Mouse (Mus musculus) intestine, embryonic 16.5 days (tissue): ENCODE measurements around the gene Tbx10. TPM values are rescaled to one million over a fixed set of nuclear protein-coding genes. Genes with fewer than 3 reads are reported as not detected.
"Not testable (repeated sequence)": the region's sequence is repeated elsewhere in the genome, so short reads cannot be mapped to it uniquely, and the experiment has no call there.

Experiments used
- ATAC-seq: fragments of 200-750 bp; cut with Nextera tagmentation; 2 replicates; pipeline ENCODE4 v1.8.0; 2017; ENCODE audit warnings: moderate TSS enrichment, moderate library complexity
- H3K27ac ChIP-seq: fragments of 300-500 bp; sonication (generic); 2 replicates; pipeline ENCODE4 v1.5.1; 2014; ENCODE audit warnings: mild to moderate bottlenecking, low read length
- H3K27me3 ChIP-seq: fragments of 300-500 bp; sonication (generic); replicated peaks from 2 replicates; pipeline ENCODE4 v1.6.1; 2014; ENCODE audit warnings: low read length, control low read depth, mixed read lengths; ENCODE audit not compliant: control insufficient read depth, insufficient read depth
- H3K36me3 ChIP-seq: fragments of 300-500 bp; sonication (generic); 2 replicates; pipeline ENCODE4 v1.6.1; 2014; ENCODE audit warnings: low read length, control low read depth; ENCODE audit not compliant: control insufficient read depth, insufficient read depth
- H3K4me1 ChIP-seq: fragments of 300-500 bp; sonication (generic); 2 replicates; pipeline ENCODE4 v1.6.1; 2014; ENCODE audit warnings: low read length, control low read depth, mixed read lengths; ENCODE audit not compliant: control insufficient read depth, insufficient read depth
- H3K4me2 ChIP-seq: fragments of 300-500 bp; sonication (generic); 2 replicates; pipeline ENCODE4 v1.6.1; 2014; ENCODE audit warnings: low read depth, low read length, control low read depth
- H3K4me3 ChIP-seq: fragments of 300-500 bp; sonication (generic); 2 replicates; pipeline ENCODE4 v1.5.1; 2014; ENCODE audit warnings: mild to moderate bottlenecking, low read length
- H3K9ac ChIP-seq: fragments of 300-500 bp; sonication (generic); 2 replicates; pipeline ENCODE4 v1.6.1; 2014; ENCODE audit warnings: low read depth, low read length
- H3K9me3 ChIP-seq: fragments of 300-500 bp; sonication (generic); 2 replicates; pipeline ENCODE4 v1.6.1; 2016; ENCODE audit warnings: low read length, control low read depth; ENCODE audit not compliant: control insufficient read depth
- WGBS: fragments of 180-500 bp; shearing (Covaris S2); extraction: QIAGEN DNeasy Blood & Tissue Kit; methylation state at CpG from one replicate; pipeline ENCODE4 v1.1.7; 2014; 5-methylcytosine and 5-hydroxymethylcytosine counted together
- polyA plus RNA-seq: library from polyadenylated mRNA; unstranded; fragments of >200 nt; fragmentation: Nextera tagmentation; extraction: Ambion mirVana; gene quantifications from 2 replicates; pipeline ENCODE4 v1.2.1, GENCODE M21; 2015

Gene Tbx10
- polyA plus RNA-seq, 1 experiment from 2014 or later, result 0.73 TPM

- H3K4me2 ChIP-seq, H3K36me3 ChIP-seq, H3K9me3 ChIP-seq, H3K27ac ChIP-seq, H3K27me3 ChIP-seq, ATAC-seq, H3K9ac ChIP-seq, H3K4me1 ChIP-seq, H3K4me3 ChIP-seq: not testable (repeated sequence)
- 82% methylated on average over 3 of the region's 4 CpGs for WGBS
Measured at GRCm38 (mm10) chr19:4041500-4041899, 48.9 kb downstream of the Tbx10 start.

GRCm38 (mm10) chr19:4042124-4042523 lies 49.6 kb downstream of the Tbx10 start:
- Histone ChIP-seq H3K27ac (peak overlapping the region; percentile 59), H3K9me3 (no peaks in the 10 kb centered on the region), H3K4me1 (peaks cover 8% of the 10 kb centered on the region), H3K36me3 (no peaks in the 10 kb centered on the region), H3K4me3 (no peak overlapping the region), H3K4me2 (peak overlapping the region; percentile 18; the same call in 1 of the 2 replicates), H3K27me3 (no peaks in the 10 kb centered on the region), H3K9ac (no peak overlapping the region)
- 61% methylated on average over 14 of the region's 14 CpGs for WGBS
- ATAC-seq, result 0 out of 2 replicates have a peak, but pooled peaks have one; percentile 3

- not testable (repeated sequence) for H3K4me1 ChIP-seq, ATAC-seq, H3K27me3 ChIP-seq, H3K4me3 ChIP-seq, H3K9me3 ChIP-seq, H3K27ac ChIP-seq, H3K4me2 ChIP-seq, H3K9ac ChIP-seq, H3K36me3 ChIP-seq
- WGBS, result 85% methylated on average over 5 of the region's 5 CpGs
Measured at GRCm38 (mm10) chr19:4044109-4044508, 51.6 kb downstream of the Tbx10 start.

- peak; percentile 77 for ATAC-seq
- WGBS, result 29% methylated on average over 16 of the region's 16 CpGs
- no peaks in the 10 kb centered on the region; the same call in 1 of the 2 replicates for H3K9me3 ChIP-seq
- H3K36me3 ChIP-seq, result no peaks in the 10 kb centered on the region
- H3K27me3 ChIP-seq, result no peaks in the 10 kb centered on the region
- no peak within 1 kb of the TSS for H3K4me3 ChIP-seq
- H3K27ac ChIP-seq, result peak within 1 kb of the TSS; percentile 94
- no peak within 1 kb of the TSS for H3K9ac ChIP-seq
- H3K4me2 ChIP-seq, result peak within 1 kb of the TSS; percentile 23; the same call in 1 of the 2 replicates
- H3K4me1 ChIP-seq, result peaks cover 4% of the 10 kb centered on the region; the same call in 1 of the 2 replicates
Measured at GRCm38 (mm10) chr19:4045966-4046865, 53.7 kb downstream of the Tbx10 start, which contains the start of gene Gstp2. TSS of gene Gstp2 (minus strand) at chr19:4046023.

GRCm38 (mm10) chr19:4046866-4047254 lies 54.3 kb downstream of the Tbx10 start:
- H3K9me3 ChIP-seq, result no peaks in the 10 kb centered on the region; the same call in 1 of the 2 replicates
- no peaks in the 10 kb centered on the region for H3K27me3 ChIP-seq
- 0 out of 2 replicates have a peak overlapping the region, but pooled peaks have one; percentile 12 for H3K9ac ChIP-seq
- H3K4me2 ChIP-seq, result peak overlapping the region; percentile 19
- ATAC-seq, result peak; percentile 87
- 63% methylated on average over 8 of the region's 8 CpGs for WGBS
- H3K4me1 ChIP-seq, result peaks cover 4% of the 10 kb centered on the region; the same call in 1 of the 2 replicates
- H3K36me3 ChIP-seq, result no peaks in the 10 kb centered on the region
- peak overlapping the region; percentile 94 for H3K27ac ChIP-seq
- no peak overlapping the region for H3K4me3 ChIP-seq

GRCm38 (mm10) chr19:4047859-4048258 lies 55.3 kb downstream of the Tbx10 start:
- Histone ChIP-seq H3K27me3 (no peaks in the 10 kb centered on the region), H3K27ac (no peak overlapping the region)

GRCm38 (mm10) chr19:4049069-4049468 lies 56.5 kb downstream of the Tbx10 start:
- H3K4me1 ChIP-seq, H3K9me3 ChIP-seq, H3K27ac ChIP-seq, H3K4me2 ChIP-seq, ATAC-seq, H3K9ac ChIP-seq, H3K36me3 ChIP-seq, H3K4me3 ChIP-seq, H3K27me3 ChIP-seq: not testable (repeated sequence)
- WGBS, result 86% methylated on average over 5 of the region's 5 CpGs

More at GRCm38 (mm10) chr19:4047859-4048258, 55.3 kb downstream of the Tbx10 start:
- Histone ChIP-seq H3K4me2 (no peak overlapping the region), H3K4me3 (no peak overlapping the region), H3K9ac (no peak overlapping the region), H3K9me3 (no peaks in the 10 kb centered on the region; the same call in 1 of the 2 replicates), H3K4me1 (peaks cover 4% of the 10 kb centered on the region; the same call in 1 of the 2 replicates), H3K36me3 (no peaks in the 10 kb centered on the region)
- WGBS, result 22% methylated on average over 4 of the region's 4 CpGs
- no peak for ATAC-seq

Other genes with a start within 250 kb of the Tbx10 start
- 16.5 and 17.7 TPM in 2 replicates for gene Kmt5b, start 225.3 kb upstream of the Tbx10 start, polyA plus RNA-seq
- gene Chka, start 141.0 kb upstream of the Tbx10 start, polyA plus RNA-seq, result 57.8 and 67.5 TPM in 2 replicates
- 73.3 and 84.5 TPM in 2 replicates for gene Tcirg1, start 85.6 kb upstream of the Tbx10 start, polyA plus RNA-seq
- gene Ndufs8, start 80.0 kb upstream of the Tbx10 start, polyA plus RNA-seq, result 412 and 424 TPM in 2 replicates
- gene Aldh3b1, start 62.9 kb upstream of the Tbx10 start, polyA plus RNA-seq, result 4.2 TPM in 2 replicates
- gene Unc93b1, start 57.6 kb upstream of the Tbx10 start, polyA plus RNA-seq, result 27.0 and 29.8 TPM in 2 replicates
- gene Aldh3b3, start 34.1 kb upstream of the Tbx10 start, polyA plus RNA-seq, result not detected in 2 replicates
- 0.61 and 1.2 TPM in 2 replicates for gene Aldh3b2, start 20.4 kb upstream of the Tbx10 start, polyA plus RNA-seq
- 16.9 and 20.1 TPM in 2 replicates for gene Acy3, start 6.2 kb upstream of the Tbx10 start, polyA plus RNA-seq
- gene Nudt8, start 7.8 kb downstream of the Tbx10 start, polyA plus RNA-seq, result 40.9 and 41.0 TPM in 2 replicates
- 2.0 and 2.4 TPM in 2 replicates for gene Gm49405, start 7.9 kb downstream of the Tbx10 start, polyA plus RNA-seq
- 2.4 and 3.4 TPM in 2 replicates for gene Doc2g, start 10.6 kb downstream of the Tbx10 start, polyA plus RNA-seq
- 299 and 309 TPM in 2 replicates for gene Ndufv1, start 20.1 kb downstream of the Tbx10 start, polyA plus RNA-seq
- 1,107 and 1,114 TPM in 2 replicates for gene Gstp1, start 45.2 kb downstream of the Tbx10 start, polyA plus RNA-seq
- gene Gstp2, start 53.3 kb downstream of the Tbx10 start, polyA plus RNA-seq, result 33.6 and 65.0 TPM in 2 replicates
- gene Gstp3, start 66.8 kb downstream of the Tbx10 start, polyA plus RNA-seq, result 15.1 and 18.1 TPM in 2 replicates
- 2.1 and 3.1 TPM in 2 replicates for gene Cabp2, start 88.8 kb downstream of the Tbx10 start, polyA plus RNA-seq
- 159 TPM in 2 replicates for gene Cdk2ap2, start 104.4 kb downstream of the Tbx10 start, polyA plus RNA-seq
- 17.5 and 19.7 TPM in 2 replicates for gene Pitpnm1, start 107.2 kb downstream of the Tbx10 start, polyA plus RNA-seq
- gene Aip, start 133.1 kb downstream of the Tbx10 start, polyA plus RNA-seq, result 78.4 and 81.2 TPM in 2 replicates
- 0.04 TPM in 1 of 2 replicates, not detected in the other for gene Gpr152, start 147.0 kb downstream of the Tbx10 start, polyA plus RNA-seq
- gene Cabp4, start 151.3 kb downstream of the Tbx10 start, polyA plus RNA-seq, result 0.11 and 0.20 TPM in 2 replicates
- 264 and 288 TPM in 2 replicates for gene Coro1b, start 155.9 kb downstream of the Tbx10 start, polyA plus RNA-seq
- gene Ptprcap, start 160.9 kb downstream of the Tbx10 start, polyA plus RNA-seq, result 5.8 and 6.7 TPM in 2 replicates
- 43.9 and 49.7 TPM in 2 replicates for gene Rps6kb2, start 170.6 kb downstream of the Tbx10 start, polyA plus RNA-seq
- gene Carns1, start 182.7 kb downstream of the Tbx10 start, polyA plus RNA-seq, result 1.3 and 1.4 TPM in 2 replicates
- 3.6 and 4.0 TPM in 2 replicates for gene Tbc1d10c, start 198.5 kb downstream of the Tbx10 start, polyA plus RNA-seq
- gene Ppp1ca, start 199.3 kb downstream of the Tbx10 start, polyA plus RNA-seq, result 759 and 799 TPM in 2 replicates
- gene Rad9a, start 208.9 kb downstream of the Tbx10 start, polyA plus RNA-seq, result 31.7 and 34.2 TPM in 2 replicates
- 5.9 TPM in 2 replicates for gene Clcf1, start 221.5 kb downstream of the Tbx10 start, polyA plus RNA-seq
- gene AC109138.7, start 221.6 kb downstream of the Tbx10 start, polyA plus RNA-seq, result not detected in 2 replicates
- gene Pold4, start 239.1 kb downstream of the Tbx10 start, polyA plus RNA-seq, result 46.7 and 52.9 TPM in 2 replicates